Mouse (Mus musculus) kidney, adult 18-20 months (tissue): ENCODE results near the gene Ell2.

Experiments
- DNase-seq: peaks from one replicate; pipeline ENCODE4 v3.0.0; 2021

The Ell2 gene

DNA sequence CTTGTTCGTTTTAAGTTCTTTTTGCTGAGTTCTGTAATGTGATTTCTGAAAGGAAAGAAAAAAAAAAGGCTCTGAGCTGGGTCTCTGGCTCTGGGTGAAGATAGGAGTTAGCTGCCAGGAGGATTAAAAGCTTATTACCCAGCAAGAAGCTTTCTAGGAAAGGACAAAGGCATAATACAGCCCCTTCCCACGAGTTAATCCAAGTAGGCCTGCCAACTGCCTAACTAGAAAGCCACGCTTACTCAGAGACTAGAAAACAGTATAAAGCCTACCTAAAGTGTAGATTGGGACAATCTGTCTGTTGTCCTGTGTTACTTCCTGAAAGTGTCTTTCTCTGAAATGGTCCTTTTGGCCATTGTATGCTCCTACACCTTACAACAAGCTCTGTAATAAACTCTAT, 111.9 kb downstream of the Ell2 start:
- DNase-seq = no peak

DNA sequence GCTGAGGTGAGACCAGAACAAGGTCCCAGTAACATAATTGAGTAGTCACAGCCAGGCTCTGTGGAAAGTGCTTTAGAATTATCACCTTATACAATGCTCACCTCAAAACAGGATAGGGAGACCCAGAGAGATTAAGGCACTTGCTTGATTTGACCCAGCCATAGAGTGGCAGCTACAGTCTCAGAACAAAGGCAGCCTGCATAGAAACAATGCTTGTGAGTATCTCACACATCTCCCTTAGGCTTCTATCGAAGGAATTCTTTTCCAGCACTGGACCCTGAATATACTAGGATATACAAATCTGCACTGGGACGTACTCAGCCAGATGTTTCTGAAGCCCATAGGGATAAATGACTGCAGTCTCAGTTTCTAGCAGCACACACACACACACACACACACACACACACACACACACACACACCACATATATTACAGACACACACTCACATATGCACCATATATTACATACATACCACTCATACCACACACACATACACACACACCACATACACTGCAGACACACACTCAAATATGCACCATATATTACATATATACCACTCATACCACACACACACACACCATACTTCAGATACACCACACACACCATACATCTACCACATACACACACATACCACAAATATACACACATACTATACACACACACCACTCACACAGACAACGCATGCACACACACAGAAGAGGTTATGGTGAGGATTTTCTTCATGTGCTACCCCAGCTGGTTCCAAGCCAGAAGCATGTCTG, 112.6 kb downstream of the Ell2 start:
- DNase-seq = no peak

DNA sequence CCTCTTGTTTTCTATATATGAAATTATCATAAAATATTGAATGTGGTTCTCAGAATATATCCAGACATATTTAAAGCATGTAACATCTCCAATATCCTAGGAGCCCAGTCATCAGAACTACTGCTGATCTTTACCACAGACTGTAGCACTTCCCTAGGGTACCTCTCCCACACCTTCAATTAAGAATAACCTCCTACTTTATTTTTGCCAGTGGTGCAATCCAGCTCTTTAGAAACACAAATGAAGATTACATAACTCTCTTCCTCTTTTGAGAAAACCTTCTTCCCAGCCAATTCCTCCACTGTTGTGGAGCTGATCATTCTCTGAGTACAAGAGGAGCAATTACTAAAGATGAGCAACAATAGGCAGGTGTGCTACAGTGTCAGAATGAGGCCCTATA, 113.3 kb downstream of the Ell2 start:
- no peak for DNase-seq
